Mouse (Mus musculus): ENCODE data around the gene Gramd2. TPM values are rescaled to one million over a fixed set of nuclear protein-coding genes. Genes with fewer than 3 reads are reported as not detected.

Gene Gramd2
- polyA plus RNA-seq, 1 experiment from 2014 or later, result 3.5 TPM

GRCm38 (mm10) chr9:59658146-59658545 lies 21.8 kb upstream of the Gramd2 start:
- DNase-seq (ENCODE audit: low read depth, low spot score), result no peak
- in situ Hi-C loops (cut with MboI; ENCODE audit: low pct_unique_long_range_greater_than_20kb), result no loop called here

GRCm38 (mm10) chr9:59659036-59660026 lies 20.6 kb upstream of the Gramd2 start:
- in situ Hi-C loops (cut with MboI; ENCODE audit: low pct_unique_long_range_greater_than_20kb), result no loop called here

More at GRCm38 (mm10) chr9:59658146-59658545, 21.8 kb upstream of the Gramd2 start:
- ChIA-PET POLR2A (interaction anchor here (0.7 to 1.7 kb wide), 4 partner anchors 9 to 367 kb away, joined by 3 to 6 read pairs (median 4); no protein-coding TSS in a partner anchor), CTCF (interaction anchor here (1.0 to 1.5 kb wide), 3 partner anchors 15 to 66 kb away, joined by 3 to 6 read pairs (median 3); no protein-coding TSS in a partner anchor)
- ATAC-seq, result no peak
- no peaks in the 10 kb centered on the region for H3K27me3 ChIP-seq
- no peak for TF ChIP-seq CTCF (IDR thresholded peaks at IDR 0.05)

GRCm38 (mm10) chr9:59660421-59660820 lies 19.5 kb upstream of the Gramd2 start:
- ATAC-seq (no peak), DNase-seq (ENCODE audit: low read depth, low spot score) (no peak)
- H3K27me3 ChIP-seq, result no peaks in the 10 kb centered on the region
- ChIA-PET POLR2A (no interaction called here), CTCF (interaction anchor here (1.4 to 2.8 kb wide), 4 partner anchors 16 to 42 kb away, joined by 3 to 7 read pairs (median 5); no protein-coding TSS in a partner anchor)
- in situ Hi-C loops (cut with MboI; ENCODE audit: low pct_unique_long_range_greater_than_20kb), result no loop called here
- TF ChIP-seq CTCF (IDR thresholded peaks at IDR 0.05), result no peak

More at GRCm38 (mm10) chr9:59659036-59660026, 20.6 kb upstream of the Gramd2 start:
- ATAC-seq, result peak; percentile 31
- ChIA-PET CTCF (interaction anchor here (1.0 to 2.8 kb wide), 8 partner anchors 17 to 65 kb away, joined by 3 to 7 read pairs (median 4); no protein-coding TSS in a partner anchor), POLR2A (interaction anchor here (0.6 to 1.7 kb wide), 4 partner anchors 8 to 25 kb away, joined by 3 to 6 read pairs (median 6); no protein-coding TSS in a partner anchor)
- no peaks in the 10 kb centered on the region for H3K27me3 ChIP-seq
- peak; percentile 68 for DNase-seq (ENCODE audit: low read depth, low spot score)
- TF ChIP-seq CTCF (IDR thresholded peaks at IDR 0.05), result no peak

- TF ChIP-seq CTCF (IDR thresholded peaks at IDR 0.05), result no peak
Measured at GRCm38 (mm10) chr9:59661298-59661975, 18.5 kb upstream of the Gramd2 start.

GRCm38 (mm10) chr9:59663226-59663625 lies 16.7 kb upstream of the Gramd2 start:
- in situ Hi-C loops (cut with MboI; ENCODE audit: low pct_unique_long_range_greater_than_20kb), result no loop called here
- ATAC-seq (no peak), DNase-seq (ENCODE audit: low read depth, low spot score) (no peak)
- no peaks in the 10 kb centered on the region for H3K27me3 ChIP-seq
- ChIA-PET POLR2A (interaction anchor here (1.0 to 1.2 kb wide), 3 partner anchors 18 to 60 kb away, joined by 3 read pairs; no protein-coding TSS in a partner anchor), CTCF (interaction anchor here (1.3 kb wide), 1 partner anchor 10 kb away, joined by 3 read pairs; no protein-coding TSS in a partner anchor)
- TF ChIP-seq CTCF (IDR thresholded peaks at IDR 0.05), result no peak

More at GRCm38 (mm10) chr9:59661298-59661975, 18.5 kb upstream of the Gramd2 start:
- H3K27me3 ChIP-seq, result no peaks in the 10 kb centered on the region
- ChIA-PET POLR2A (no interaction called here), CTCF (interaction anchor here (2.8 kb wide), 1 partner anchor 15 kb away, joined by 7 read pairs; no protein-coding TSS in a partner anchor)
- ATAC-seq (no peak), DNase-seq (ENCODE audit: low read depth, low spot score) (no peak)
- in situ Hi-C loops (cut with MboI; ENCODE audit: low pct_unique_long_range_greater_than_20kb), result no loop called here

GRCm38 (mm10) chr9:59663957-59664356 lies 16.0 kb upstream of the Gramd2 start:
- ChIA-PET POLR2A (interaction anchor here (1.2 kb wide), 1 partner anchor 46 kb away, joined by 3 read pairs; no protein-coding TSS in a partner anchor), CTCF (interaction anchor here (0.9 kb wide), 1 partner anchor 30 kb away, joined by 3 read pairs; no protein-coding TSS in a partner anchor)
- DNase-seq (ENCODE audit: low read depth, low spot score) (no peak), ATAC-seq (no peak)
- H3K27me3 ChIP-seq, result no peaks in the 10 kb centered on the region
- no peak for TF ChIP-seq CTCF (IDR thresholded peaks at IDR 0.05)
- in situ Hi-C loops (cut with MboI; ENCODE audit: low pct_unique_long_range_greater_than_20kb), result no loop called here

GRCm38 (mm10) chr9:59664664-59665256 lies 15.2 kb upstream of the Gramd2 start:
- ATAC-seq (no peak), DNase-seq (ENCODE audit: low read depth, low spot score) (no peak)
- no peak for TF ChIP-seq CTCF (IDR thresholded peaks at IDR 0.05)
- ChIA-PET CTCF (interaction anchor here (0.9 to 1.2 kb wide), 2 partner anchors 12 to 29 kb away, joined by 3 to 5 read pairs; no protein-coding TSS in a partner anchor), POLR2A (interaction anchor here (0.6 to 1.2 kb wide), 2 partner anchors 9 kb away, joined by 4 to 5 read pairs; partner anchors contain the start of gene Pkm)
- in situ Hi-C loops (cut with MboI; ENCODE audit: low pct_unique_long_range_greater_than_20kb), result no loop called here
- H3K27me3 ChIP-seq, result no peaks in the 10 kb centered on the region

- DNase-seq (ENCODE audit: low read depth, low spot score) (no peak), ATAC-seq (no peak)
- ChIA-PET POLR2A (interaction anchor here (1.2 kb wide), 1 partner anchor 18 kb away, joined by 4 read pairs; no protein-coding TSS in a partner anchor), CTCF (interaction anchor here (2.3 kb wide), 1 partner anchor 11 kb away, joined by 14 read pairs; no protein-coding TSS in a partner anchor)
- no peak for TF ChIP-seq CTCF (IDR thresholded peaks at IDR 0.05)
- in situ Hi-C loops (cut with MboI; ENCODE audit: low pct_unique_long_range_greater_than_20kb), result no loop called here
- no peaks in the 10 kb centered on the region for H3K27me3 ChIP-seq
Measured at GRCm38 (mm10) chr9:59666016-59666415, 13.9 kb upstream of the Gramd2 start.

- ATAC-seq, result no peak
- ChIA-PET POLR2A (interaction anchor here (1.1 to 1.5 kb wide), 3 partner anchors 9 to 17 kb away, joined by 4 to 6 read pairs (median 5); partner anchors contain the start of gene Pkm), CTCF (interaction anchor here (0.9 to 2.3 kb wide), 2 partner anchors 10 to 24 kb away, joined by 3 to 14 read pairs; no protein-coding TSS in a partner anchor)
- DNase-seq (ENCODE audit: low read depth, low spot score), result no peak
- in situ Hi-C loops (cut with MboI; ENCODE audit: low pct_unique_long_range_greater_than_20kb), result no loop called here
- no peak for TF ChIP-seq CTCF (IDR thresholded peaks at IDR 0.05)
- H3K27me3 ChIP-seq, result no peaks in the 10 kb centered on the region
Measured at GRCm38 (mm10) chr9:59666813-59667212, 13.1 kb upstream of the Gramd2 start.

Measured in Patski (cell line).